Mouse (Mus musculus) cerebellum, adult 9-10 months (tissue): ENCODE data around the gene Syngr3.
"Not testable (repeated sequence)": the region's sequence is repeated elsewhere in the genome, so short reads cannot be mapped to it uniquely, and the experiment has no call there.

ENCODE experiments used
- DNase-seq: peaks from one replicate; pipeline ENCODE4 v3.0.0; 2022

Syngr3 gene

DNA sequence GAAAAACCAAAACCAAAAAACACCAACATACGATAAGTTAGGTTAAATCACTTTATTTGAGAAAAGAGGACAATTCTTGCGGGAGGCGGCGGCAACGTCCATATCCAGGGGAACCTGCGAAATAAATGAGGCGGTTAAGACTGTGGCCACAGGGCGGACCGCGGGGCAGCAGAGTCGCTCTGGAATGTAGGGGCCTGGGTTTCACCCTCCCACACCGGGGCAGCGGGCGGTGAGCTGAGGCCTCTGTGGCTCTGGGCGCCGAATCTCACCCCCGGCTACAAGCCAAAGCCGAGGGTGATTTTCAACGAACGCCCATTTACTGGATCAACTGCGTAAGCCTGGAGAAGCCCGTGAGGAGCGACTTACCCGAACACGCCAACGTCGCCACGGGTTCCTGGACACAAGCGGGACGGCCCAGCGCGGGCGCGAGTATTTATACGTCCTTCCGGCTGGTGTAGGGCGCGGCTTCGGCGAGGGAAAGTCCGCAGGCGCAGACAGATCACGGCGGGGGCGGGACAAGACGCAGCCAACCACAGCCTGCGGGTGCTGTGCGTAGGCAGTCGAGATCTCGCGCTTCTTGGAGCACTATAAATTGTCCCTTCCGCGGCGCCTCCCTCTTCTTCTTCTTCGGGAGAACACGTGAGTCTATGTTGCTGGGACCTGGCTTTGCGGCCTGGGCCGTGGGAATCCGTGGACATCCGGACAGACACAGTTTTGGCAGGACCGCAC is 29.9 kb upstream of the Syngr3 start:
- peak; percentile 97 for DNase-seq

DNA sequence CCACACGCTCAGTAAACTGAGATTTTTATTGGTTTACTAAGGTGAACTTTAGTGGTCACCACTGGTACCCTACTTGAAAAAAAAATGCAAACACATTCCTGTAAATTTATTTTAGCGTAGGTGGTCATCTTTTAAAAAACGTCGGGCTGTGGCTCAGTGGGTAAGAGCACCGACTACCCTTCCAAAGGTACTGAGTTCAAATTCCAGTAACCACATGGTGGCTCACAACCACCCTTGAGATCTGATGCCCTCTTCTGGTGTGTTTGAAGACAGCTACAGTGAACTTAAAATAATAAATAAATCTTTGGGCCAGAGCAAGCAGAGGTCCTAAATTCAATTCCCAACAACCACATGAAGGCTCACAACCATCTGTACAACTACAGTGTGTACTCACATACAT is 29.2 kb upstream of the Syngr3 start:
- DNase-seq: not testable (repeated sequence)

DNA sequence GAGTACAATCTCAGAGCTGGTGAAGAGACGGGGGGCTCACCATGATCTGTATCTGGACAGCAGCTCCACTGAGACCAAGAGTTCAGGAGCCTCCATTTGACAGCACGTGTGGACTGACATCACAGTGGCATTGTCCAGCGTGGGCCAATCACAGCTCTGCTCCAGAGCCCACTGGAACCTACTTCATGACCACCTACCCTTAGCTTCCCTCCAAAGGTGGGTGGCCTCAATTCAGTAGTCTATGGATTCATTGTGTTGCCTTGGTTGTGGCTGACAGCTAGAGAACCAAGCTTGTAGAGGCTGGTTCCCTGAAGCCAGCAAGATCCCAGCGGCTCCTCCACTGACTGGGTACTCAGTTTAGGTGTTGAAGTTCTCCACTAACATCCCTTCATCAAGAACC is 28.2 kb upstream of the Syngr3 start, which contains the start of the genes Rnf151 and Rps2:
Gene Rnf151 (minus strand): TSS at position 121 of the 400 bp plus-strand sequence.
Gene Rps2 (plus strand): TSS at position 174 of the 400 bp plus-strand sequence.
- no peak for DNase-seq

DNA sequence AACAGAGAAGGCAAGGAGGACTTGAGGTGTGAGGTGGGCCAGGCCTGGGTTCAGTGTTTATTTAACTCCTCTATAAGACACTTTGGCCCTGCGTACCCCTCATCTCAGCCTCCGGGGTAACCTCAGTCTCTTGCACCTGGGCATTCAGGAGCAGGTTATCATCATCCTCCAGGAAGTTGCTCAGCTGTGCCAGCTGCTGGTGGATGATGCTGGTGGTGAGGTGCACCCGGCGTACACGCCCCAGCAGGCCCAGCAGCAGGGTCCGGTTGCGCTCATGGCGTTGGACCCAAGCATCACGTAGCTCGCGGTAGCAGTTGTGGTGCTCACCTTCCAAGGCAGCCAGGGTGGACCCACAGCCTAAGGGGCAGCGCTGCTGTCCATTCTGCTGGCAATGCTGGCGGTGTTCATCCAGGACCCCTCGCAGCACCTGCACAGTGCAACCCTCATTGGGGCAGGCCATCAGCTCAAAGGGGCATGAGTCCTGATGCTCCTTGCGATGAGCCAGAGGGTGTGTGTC is 26.5 kb upstream of the Syngr3 start:
- no peak for DNase-seq

DNA sequence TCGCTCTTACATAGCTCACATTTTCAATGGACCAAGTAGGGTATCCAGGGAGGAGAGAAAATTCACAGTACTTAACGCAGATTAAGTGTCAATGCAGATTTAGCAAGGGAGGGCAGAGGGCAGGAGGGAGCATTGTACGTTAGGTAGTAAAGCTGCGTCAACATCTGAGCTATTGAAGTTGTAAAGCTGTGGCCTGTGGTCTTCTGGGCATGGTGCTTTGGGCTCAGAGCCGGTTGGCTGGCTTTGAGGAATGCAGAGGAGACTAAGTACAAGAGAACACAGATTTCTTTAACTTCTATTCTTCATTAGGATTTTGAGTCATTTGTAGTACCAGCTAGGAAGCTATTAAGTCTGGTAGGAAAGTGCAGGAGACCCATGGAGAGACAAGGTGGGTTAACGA is 25.8 kb upstream of the Syngr3 start:
- DNase-seq: no peak

DNA sequence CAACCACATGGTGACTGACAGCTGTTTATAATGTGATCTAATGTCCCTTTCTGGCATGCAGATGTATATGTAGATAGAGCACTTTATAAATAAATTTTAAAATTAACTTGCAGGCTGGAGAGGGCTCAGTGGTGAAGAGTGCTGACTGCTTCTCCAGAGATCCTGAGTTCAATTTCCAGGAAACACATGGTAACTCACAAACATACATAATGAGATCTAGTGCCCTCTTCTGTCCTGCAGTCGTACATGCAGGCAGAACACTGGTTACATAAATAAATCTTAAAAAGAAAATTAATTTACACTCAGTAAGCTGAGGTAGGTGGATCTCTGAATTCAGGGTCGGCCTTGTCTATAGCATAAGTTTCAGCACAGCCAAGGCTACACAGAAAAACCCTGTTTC is 18.9 kb upstream of the Syngr3 start:
- peak; percentile 53 for DNase-seq

DNA sequence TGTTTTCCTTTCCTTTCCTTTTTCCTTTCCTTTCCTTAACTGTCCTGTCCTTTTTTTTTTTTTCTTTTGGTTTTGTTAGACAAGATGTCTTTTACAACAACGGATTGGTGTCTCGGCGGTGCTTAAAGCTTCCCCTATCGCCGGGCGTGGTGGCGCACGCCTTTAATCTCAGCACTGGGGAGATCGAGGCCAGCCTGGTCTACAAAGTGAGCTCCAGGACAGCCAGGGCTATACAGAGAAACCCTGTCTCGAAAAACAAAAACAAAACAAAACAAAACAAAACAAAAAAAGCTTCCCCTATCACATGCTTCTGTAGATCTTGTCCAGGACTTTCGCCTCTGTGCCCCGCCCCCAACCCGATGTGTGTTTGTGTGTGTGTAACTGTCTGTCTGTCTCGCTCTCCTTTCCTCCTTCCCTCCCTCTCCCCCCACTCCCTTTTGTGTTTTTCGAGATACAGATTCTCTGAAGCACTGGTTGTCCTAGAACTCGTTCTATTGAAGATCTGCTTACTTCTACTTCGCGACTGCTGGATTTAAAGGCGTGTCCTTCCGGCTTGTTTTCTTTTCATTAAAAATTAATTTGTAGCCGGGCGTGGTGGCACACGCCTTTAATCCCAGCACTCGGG is 18.2 kb upstream of the Syngr3 start:
- no peak for DNase-seq

DNA sequence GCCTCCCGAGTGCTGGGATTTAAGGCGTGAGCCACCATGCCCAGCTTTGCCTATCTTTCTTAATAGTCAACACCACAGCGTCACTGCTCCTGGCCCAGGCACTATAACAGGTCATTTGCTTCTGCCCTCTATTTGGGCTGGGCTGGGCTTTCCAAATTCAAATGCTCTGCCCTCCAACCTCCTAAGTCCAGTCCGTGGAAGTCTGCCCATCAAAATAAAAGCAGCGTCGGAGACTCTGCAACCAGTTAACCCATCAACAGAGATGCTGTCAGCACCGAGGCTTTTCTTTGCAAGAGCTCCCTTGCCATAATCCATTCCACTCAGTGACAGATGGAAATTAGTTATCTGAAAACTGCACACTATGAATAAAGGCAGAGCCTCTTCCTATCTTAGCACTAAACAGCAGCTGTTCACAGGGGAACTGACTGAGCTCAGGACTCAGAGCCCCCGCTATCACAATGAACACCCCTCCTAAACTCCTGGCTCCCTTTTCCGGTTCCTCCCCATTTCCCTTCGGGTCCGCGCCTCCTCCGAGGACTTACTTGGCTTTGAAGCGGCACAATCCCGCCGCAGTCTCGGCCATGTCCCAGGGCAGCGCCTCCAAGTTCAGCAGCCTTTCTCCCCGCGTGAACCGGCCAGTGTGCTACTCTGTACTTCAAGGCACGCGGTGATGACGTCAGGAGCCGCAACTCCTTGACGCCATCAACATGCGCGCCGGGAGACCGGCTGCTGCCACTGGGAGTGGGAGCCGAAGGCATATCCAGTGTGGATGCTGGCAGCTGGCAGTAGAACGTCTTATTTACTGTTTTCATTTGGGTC is 17.4 kb upstream of the Syngr3 start, which contains the start of gene Tbl3:
Gene Tbl3 (minus strand): TSS at position 679 of the 819 bp plus-strand sequence.
- DNase-seq: peak; percentile 93

DNA sequence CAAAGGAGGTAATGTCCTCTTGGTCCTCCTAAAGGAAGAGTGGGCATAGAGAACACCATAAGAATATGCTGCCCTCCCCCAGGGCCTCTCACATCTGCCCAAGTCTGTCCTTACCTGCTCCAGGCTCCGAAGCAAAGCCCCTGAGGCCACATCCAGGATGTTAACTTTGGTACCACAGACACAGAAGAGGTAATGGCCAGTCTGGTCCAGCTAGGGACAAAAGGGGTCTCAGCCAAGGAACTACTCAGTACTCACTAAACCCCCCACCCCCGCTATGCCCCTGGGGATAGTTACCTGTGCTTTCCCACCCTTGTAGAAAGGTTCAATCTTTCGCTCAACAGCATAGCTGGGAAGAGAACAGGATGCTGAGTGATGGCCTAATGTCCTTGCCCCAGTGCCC is 16.1 kb upstream of the Syngr3 start:
- peak; percentile 31 for DNase-seq

DNA sequence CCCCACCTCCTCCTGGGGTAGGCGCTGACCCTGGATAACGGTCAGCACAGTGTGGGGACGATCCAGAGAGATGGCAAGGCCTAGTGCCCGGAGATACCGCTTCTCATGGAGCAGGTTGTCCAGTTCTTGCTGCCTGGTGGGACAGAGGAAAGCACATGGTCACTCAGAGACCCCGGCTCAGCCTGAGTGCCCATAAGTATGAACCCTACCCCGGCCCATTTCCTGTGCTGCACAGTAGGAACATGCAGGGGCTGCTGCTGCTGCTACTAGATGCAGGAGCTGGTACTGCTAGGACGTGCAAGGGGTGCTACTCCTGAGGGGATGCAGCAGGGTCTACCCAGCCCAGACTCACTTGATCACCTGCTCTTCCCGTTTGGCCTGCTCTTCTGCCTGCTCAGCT is 11.5 kb upstream of the Syngr3 start:
- DNase-seq: no peak

DNA sequence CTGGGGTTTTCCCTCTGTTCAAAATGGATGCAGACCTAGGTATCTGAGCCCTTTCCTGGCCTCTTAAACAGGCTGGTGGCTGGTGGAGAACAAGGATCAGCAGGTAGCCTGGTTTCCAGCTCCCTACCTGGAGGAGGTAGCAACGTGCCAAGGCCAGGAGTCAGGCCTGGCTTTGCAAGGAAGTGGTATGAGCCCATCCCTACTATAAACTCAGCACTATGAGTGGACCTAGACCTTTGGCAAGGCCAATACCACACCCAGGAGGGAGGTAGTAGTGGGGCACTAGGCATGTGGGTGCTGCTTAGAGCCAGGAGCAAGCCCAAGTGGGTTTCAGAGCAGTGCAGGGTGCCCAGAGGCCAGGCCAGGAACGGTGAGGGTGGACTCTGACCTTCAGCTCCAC is 9.7 kb upstream of the Syngr3 start:
- no peak for DNase-seq

DNA sequence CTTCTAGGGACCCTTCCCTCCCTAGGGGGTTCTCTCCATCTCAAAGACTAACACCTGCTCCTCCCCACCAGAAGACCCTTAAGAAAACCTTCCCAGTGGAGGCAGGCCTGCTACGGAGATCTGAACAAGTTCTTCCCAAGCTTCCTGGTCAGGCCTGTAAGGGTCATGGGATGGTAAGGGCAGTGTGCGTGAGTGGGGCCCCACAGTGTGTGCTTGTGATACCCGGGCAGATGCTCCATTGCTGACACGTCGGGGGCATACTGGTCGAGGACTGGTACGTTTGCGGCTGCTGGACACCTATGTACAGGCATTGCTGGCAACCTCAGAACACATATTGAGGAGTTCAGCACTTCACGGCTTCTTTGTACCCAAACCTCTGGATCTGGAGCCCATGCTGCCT is 9.0 kb upstream of the Syngr3 start:
- no peak for DNase-seq

DNA sequence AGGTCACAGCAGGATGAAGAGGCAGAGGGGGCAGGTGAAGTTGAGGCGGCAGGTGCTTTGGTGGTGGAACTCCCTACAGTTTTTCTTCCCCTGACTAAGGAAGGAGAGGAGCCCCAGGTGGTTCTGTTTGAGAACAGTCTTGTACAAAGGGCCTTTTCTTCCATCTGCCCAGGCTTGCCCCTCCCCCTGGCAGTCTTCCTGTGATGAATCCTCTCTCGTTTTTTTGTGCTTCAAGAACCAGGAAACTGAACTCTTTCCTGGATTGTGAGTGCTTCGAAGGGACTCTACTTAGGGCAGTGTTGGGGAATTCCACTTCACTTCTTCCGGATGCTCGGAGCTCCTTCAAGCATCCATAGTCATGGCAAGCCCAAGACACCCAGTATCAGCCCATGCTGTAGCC is 8.2 kb upstream of the Syngr3 start:
- no peak for DNase-seq

DNA sequence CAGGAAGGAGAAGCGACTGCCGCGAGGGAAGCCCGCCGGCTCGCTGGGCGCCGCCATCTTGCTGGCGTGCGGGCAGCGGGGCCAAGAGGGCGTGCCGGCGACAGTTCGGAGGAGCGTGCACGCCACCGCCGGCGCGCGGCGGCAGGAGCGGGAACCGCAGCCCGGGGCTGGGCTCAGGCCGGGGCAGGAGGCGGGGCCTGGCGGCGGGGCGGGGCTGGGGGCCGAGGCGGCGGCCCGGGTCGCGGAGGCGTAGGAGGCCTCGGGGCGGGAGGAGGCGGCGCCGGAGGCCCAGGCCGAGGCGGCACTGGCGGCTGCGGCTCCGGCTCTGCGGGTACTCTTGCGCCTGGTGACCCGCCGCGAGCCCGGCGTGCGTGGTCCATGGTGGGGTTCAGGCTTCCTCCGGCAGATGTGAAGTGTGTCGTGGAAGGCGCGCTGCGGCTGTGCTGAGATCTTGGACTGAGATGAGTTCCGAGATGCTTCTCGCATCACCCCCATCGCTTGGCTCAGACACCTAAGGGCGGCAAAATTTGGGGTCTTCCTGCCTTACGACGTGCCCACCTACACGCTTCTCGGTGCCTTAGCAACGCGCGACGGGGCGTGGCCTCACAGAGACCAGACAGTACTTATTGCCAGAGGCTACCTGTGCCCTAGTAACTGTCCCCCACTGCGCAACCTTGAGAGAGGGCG is 6.4 kb upstream of the Syngr3 start, which contains the start of the genes Gfer and Noxo1:
Gene Gfer (minus strand): TSS at position 146 of the 687 bp plus-strand sequence.
Gene Noxo1 (plus strand): TSS at position 224 of the 687 bp plus-strand sequence.
- DNase-seq: peak; percentile 83

DNA sequence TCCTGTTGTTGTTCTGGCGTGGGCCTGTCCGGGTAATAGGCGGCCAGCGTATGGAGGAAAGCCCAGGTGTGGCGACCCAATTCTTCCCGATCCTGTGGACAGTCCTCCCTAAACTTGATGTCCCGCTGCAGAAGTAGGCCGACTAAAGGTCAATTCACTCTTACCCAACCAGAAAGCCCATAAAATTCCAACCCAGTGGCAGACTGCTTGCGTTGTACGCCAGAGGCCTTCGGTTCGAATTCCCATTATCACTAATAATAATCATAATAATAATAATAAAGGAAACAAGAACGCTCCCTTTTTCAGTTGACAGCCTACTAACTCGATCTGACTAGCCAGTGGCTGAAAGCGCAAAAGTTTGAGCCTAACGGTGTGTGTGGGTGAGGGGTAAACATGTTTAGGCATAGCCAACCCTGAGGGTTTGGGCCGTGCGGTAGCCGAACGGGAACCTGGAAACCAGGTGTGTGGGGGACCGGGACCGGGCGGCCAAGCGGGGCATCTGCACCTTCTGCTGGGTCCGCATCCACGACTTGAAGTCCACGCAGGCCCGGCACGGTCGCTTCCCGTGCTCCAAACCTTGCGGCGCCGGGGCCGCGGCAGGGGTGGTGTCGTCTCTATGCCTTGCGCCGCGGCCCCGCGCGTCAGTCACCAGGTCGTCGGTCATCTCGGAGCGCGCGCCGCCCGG is 5.7 kb upstream of the Syngr3 start:
- no peak for DNase-seq

DNA sequence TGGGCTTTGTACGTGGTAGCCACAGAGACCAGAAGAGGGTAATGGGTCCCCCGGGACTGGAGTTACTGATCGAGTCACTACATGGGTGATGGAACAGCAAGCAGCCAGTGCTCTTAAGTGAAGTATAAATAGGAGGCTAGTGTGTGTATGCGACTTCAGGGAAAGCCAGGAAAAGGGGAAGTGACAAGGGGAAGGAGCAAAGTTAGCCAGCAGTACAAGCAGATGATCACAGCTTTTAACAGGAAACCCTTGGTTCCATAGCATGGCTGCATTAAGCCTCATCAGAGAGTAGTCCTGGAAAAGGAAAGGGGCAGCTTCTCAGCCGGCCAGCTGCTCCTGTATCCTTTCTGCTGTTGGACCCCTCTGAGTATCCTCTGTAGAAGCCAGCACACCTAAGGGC is 2.6 kb upstream of the Syngr3 start:
- no peak for DNase-seq

DNA sequence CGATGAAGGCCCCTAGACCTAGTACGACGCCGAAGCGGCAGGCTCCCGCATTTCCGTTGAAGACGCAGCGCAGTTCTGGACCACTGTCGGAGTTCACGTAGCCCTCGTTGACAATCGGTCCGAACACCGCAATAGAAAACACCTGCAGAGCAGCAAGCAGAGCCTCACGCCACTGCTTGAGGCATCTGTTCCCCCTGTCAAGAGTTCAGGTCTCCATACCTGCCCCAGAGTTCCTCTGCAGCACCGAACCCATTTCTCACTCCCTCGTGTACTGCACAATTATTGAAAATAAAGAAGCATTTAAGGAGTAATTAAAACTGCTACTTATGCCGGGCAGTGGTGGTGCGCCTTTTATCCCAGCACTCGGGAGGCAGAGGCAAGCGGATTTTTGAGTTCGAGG is 2.2 kb downstream of the Syngr3 start:
- DNase-seq: no peak

DNA sequence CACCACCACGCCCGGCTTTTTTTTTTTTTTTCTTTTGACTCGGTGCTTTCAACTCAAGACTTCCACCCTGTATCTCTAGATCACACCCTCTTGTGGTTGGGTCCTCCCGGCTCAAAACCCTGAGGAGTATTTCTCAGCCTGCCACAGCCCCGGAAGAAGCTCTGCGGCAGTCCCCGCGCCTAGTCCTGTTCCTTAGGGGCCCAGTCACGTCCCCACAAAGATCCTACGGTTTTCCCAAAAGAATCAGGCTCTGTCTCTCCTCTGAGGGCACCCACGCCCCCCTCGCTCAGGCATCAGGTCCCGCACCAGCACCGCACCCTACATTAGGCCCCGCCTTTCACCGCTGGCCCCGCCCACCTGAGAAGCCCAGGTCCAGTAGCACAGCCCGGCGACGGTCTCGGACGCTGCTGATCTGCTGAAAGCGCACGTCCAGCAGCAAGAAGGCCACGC is 2.6 kb downstream of the Syngr3 start:
- DNase-seq: no peak

DNA sequence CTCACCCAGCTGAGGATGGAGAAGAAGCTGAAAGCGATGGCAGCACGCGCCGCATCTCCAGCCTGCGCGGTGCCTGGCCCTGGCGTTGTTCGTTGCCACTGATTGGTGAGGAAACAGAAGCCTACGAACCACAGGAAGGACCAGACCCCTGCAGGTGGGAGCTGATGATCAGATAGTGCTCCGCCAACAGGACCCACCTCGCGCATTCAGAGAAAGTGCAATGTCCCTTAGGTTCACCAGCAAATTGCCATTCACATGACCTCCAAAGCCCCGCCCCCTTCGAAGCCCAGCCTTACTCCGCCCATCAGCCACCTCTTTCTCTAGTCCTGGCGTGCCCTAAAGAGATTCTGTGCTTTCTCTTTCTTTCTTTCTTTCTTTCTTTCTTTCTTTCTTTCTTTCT is 3.2 kb downstream of the Syngr3 start:
- DNase-seq: no peak

DNA sequence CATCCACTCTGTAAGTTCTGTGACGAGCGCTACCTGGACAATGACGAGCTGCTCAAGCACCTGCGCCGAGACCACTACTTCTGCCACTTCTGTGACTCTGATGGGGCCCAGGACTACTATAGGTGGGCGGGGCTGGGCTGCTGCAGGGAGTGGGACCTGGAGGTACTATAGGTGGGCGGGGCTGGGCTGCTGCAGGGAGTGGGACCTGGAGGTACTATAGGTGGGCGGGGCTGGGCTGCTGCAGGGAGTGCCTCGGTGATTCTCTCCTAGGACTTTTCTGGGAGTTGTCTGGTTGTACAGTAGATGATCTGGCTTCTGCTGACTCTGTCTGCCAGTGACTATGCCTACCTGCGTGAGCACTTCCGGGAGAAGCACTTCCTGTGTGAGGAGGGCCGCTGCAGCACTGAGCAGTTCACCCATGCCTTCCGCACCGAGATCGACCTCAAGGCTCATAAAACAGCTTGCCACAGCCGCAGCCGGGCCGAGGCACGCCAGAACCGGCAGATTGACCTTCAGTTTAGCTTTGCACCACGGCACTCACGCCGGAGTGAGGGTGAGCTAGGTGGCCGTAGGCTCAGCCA is 12.2 kb downstream of the Syngr3 start:
- DNase-seq: no peak

DNA sequence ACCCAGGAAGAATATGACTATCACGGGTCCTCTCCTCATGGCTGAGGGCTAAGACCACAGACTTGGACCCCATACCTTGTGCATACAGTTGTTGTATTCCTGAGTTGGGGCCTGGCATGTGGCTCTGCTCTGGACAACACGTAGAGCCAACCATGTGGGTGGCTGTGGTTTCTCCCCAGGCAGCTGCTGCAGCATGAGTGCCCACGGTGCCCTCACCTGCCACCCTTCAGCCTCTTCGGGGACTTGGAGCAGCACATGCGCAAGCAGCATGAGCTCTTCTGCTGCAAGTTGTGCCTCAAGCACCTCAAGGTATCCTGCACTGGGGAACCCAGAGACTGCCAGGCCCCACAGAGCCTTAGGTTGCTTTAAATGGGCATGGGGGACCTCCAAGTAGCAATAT is 12.9 kb downstream of the Syngr3 start:
- DNase-seq: no peak

DNA sequence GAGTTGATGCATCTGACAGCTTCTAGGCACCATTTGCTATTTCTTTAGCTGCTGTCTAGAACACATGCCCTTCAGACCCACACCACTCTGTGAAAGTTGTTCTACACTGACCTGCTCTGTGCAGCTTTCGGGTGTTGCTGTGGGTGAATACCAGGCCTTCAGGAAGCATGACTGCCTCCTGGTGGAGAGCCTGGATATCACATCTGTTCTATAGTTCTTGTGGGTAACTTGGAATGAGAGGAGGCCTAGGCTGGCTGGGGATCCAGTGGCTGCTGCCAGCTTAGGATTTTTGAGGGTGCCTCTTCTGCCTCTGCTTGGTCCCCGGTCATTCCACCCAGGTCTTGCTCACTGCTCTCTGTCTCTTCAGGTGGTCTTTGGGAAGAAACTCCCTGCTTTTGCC is 13.6 kb downstream of the Syngr3 start:
- DNase-seq: peak; percentile 82
